Mouse (Mus musculus): ENCODE results near the gene Plppr2. TPM values are rescaled to one million over a fixed set of nuclear protein-coding genes. Genes with fewer than 3 reads are reported as not detected.

Gene Plppr2
- polyA plus RNA-seq, 1 experiment from 2014 or later = 0.70 TPM

GRCm38 (mm10) chr9:21954635-21955034 lies 17.8 kb downstream of the Plppr2 start:
- ATAC-seq = no peak
- TF ChIP-seq CTCF (IDR thresholded peaks at IDR 0.05; ENCODE audit: low read depth) (no peak), EP300 (IDR thresholded peaks at IDR 0.05; ENCODE audit: low read depth) (no peak)
- peak overlapping the region; percentile 67; the same call in 1 of the 2 replicates for H3K4me3 ChIP-seq (ENCODE audit: low read depth, low read length)

GRCm38 (mm10) chr9:21955225-21955569 lies 18.4 kb downstream of the Plppr2 start:
- peaks cover 15% of the 10 kb centered on the region for H3K4me1 ChIP-seq (ENCODE audit: insufficient read depth)
- ATAC-seq = peak; percentile 50
- peak overlapping the region; percentile 28; the same call in 1 of the 2 replicates for H3K9ac ChIP-seq (replicated peaks)

More at GRCm38 (mm10) chr9:21954635-21955034, 17.8 kb downstream of the Plppr2 start:
- peaks cover 10% of the 10 kb centered on the region for H3K4me1 ChIP-seq (ENCODE audit: insufficient read depth)
- no peak for DNase-seq
- H3K9me3 ChIP-seq (ENCODE audit: low read length) = no peaks in the 10 kb centered on the region
- peak overlapping the region; percentile 88 for H3K4me2 ChIP-seq (ENCODE audit: low read depth, low read length)
- H3K27me3 ChIP-seq (ENCODE audit: insufficient read depth, low read length) = 0 out of 2 replicates have a peak, but pooled peaks cover 2% of the 10 kb centered on the region
- 70% methylated on average over 3 of the region's 3 CpGs for WGBS (ENCODE audit: insufficient replicate concordance)
- no peak overlapping the region for H3K27ac ChIP-seq (ENCODE audit: low read depth)
- no peak overlapping the region for H3K9ac ChIP-seq (replicated peaks)
- peaks cover 15% of the 10 kb centered on the region for H3K36me3 ChIP-seq (replicated peaks; ENCODE audit: insufficient read depth, low read length)

GRCm38 (mm10) chr9:21955570-21956281 lies 18.9 kb downstream of the Plppr2 start, which contains the start of gene Swsap1:
Gene Swsap1 (plus strand): TSS chr9:21955755.
- H3K27me3 ChIP-seq (ENCODE audit: insufficient read depth, low read length) = 0 out of 2 replicates have a peak, but pooled peaks cover under 1% of the 10 kb centered on the region
- TF ChIP-seq CTCF (IDR thresholded peaks at IDR 0.05; ENCODE audit: low read depth) (no peak), EP300 (IDR thresholded peaks at IDR 0.05; ENCODE audit: low read depth) (no peak)
- no peaks in the 10 kb centered on the region for H3K9me3 ChIP-seq (ENCODE audit: low read length)
- ATAC-seq (peak; percentile 96), DNase-seq (peak; percentile 96)
- peaks cover 26% of the 10 kb centered on the region for H3K36me3 ChIP-seq (replicated peaks; ENCODE audit: insufficient read depth, low read length)
- H3K4me1 ChIP-seq (ENCODE audit: insufficient read depth) = peaks cover 21% of the 10 kb centered on the region
- peak within 1 kb of the TSS; percentile 88 for H3K4me2 ChIP-seq (ENCODE audit: low read depth, low read length)
- peak within 1 kb of the TSS; percentile 88 for H3K27ac ChIP-seq (ENCODE audit: low read depth)
- WGBS (ENCODE audit: insufficient replicate concordance) = under 1% methylated on average over 53 of the region's 54 CpGs
- peak within 1 kb of the TSS; percentile 67 for H3K4me3 ChIP-seq (ENCODE audit: low read depth, low read length)
- peak within 1 kb of the TSS; percentile 65 for H3K9ac ChIP-seq (replicated peaks)

More at GRCm38 (mm10) chr9:21955225-21955569, 18.4 kb downstream of the Plppr2 start:
- Histone ChIP-seq H3K4me2 (ENCODE audit: low read depth, low read length) (peak overlapping the region; percentile 88), H3K9me3 (ENCODE audit: low read length) (no peaks in the 10 kb centered on the region), H3K27me3 (ENCODE audit: insufficient read depth, low read length) (0 out of 2 replicates have a peak, but pooled peaks cover under 1% of the 10 kb centered on the region), H3K36me3 (replicated peaks; ENCODE audit: insufficient read depth, low read length) (peaks cover 20% of the 10 kb centered on the region), H3K4me3 (ENCODE audit: low read depth, low read length) (peak overlapping the region; percentile 67), H3K27ac (ENCODE audit: low read depth) (peak overlapping the region; percentile 88)
- TF ChIP-seq CTCF (IDR thresholded peaks at IDR 0.05; ENCODE audit: low read depth) = peak; percentile 65
- TF ChIP-seq EP300 (IDR thresholded peaks at IDR 0.05; ENCODE audit: low read depth) = no peak
- no peak for DNase-seq
- 3% methylated on average over 18 of the region's 18 CpGs for WGBS (ENCODE audit: insufficient replicate concordance)

GRCm38 (mm10) chr9:21958372-21958771 lies 21.5 kb downstream of the Plppr2 start:
- Histone ChIP-seq H3K9ac (replicated peaks) (no peak overlapping the region), H3K9me3 (ENCODE audit: low read length) (no peaks in the 10 kb centered on the region), H3K27ac (ENCODE audit: low read depth) (no peak overlapping the region), H3K4me3 (ENCODE audit: low read depth, low read length) (no peak overlapping the region), H3K4me2 (ENCODE audit: low read depth, low read length) (no peak overlapping the region), H3K27me3 (ENCODE audit: insufficient read depth, low read length) (0 out of 2 replicates have a peak, but pooled peaks cover 11% of the 10 kb centered on the region), H3K4me1 (ENCODE audit: insufficient read depth) (peaks cover 35% of the 10 kb centered on the region), H3K36me3 (replicated peaks; ENCODE audit: insufficient read depth, low read length) (peaks cover 32% of the 10 kb centered on the region)
- no peak for DNase-seq
- ATAC-seq = no peak
- 75% methylated on average over 5 of the region's 5 CpGs for WGBS (ENCODE audit: insufficient replicate concordance)
- TF ChIP-seq CTCF (IDR thresholded peaks at IDR 0.05; ENCODE audit: low read depth) = no peak
- TF ChIP-seq EP300 (IDR thresholded peaks at IDR 0.05; ENCODE audit: low read depth) = no peak

DNA sequence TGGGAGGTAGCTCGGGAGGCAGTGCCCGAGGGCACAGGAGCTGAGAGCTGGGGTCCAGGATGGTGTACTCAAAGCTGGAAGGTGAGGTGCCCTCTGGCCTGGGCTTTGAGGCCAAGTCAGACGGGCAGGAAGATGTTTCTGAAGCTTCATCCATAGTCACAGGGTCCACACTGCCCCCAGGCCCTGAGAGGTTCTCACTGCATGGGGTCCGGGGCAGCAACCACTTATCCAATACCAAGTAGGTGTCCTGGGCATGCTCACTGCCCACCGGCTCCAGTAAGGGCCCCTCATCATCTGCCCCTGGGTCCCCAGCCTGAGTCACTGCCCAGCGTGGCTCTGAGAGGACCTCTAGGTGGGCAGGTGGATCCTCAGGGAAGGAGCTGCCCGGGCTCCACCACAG lies 22.4 kb downstream of the Plppr2 start:
- ATAC-seq = no peak
- DNase-seq = no peak
- peaks cover 40% of the 10 kb centered on the region for H3K4me1 ChIP-seq (ENCODE audit: insufficient read depth)
- H3K27me3 ChIP-seq (ENCODE audit: insufficient read depth, low read length) = 0 out of 2 replicates have a peak, but pooled peaks cover 11% of the 10 kb centered on the region
- H3K4me3 ChIP-seq (ENCODE audit: low read depth, low read length) = no peak overlapping the region
- no peak overlapping the region for H3K4me2 ChIP-seq (ENCODE audit: low read depth, low read length)
- no peak for TF ChIP-seq CTCF (IDR thresholded peaks at IDR 0.05; ENCODE audit: low read depth)
- no peak for TF ChIP-seq EP300 (IDR thresholded peaks at IDR 0.05; ENCODE audit: low read depth)
- no peak overlapping the region for H3K9ac ChIP-seq (replicated peaks)
- H3K36me3 ChIP-seq (replicated peaks; ENCODE audit: insufficient read depth, low read length) = peaks cover 32% of the 10 kb centered on the region
- no peaks in the 10 kb centered on the region for H3K9me3 ChIP-seq (ENCODE audit: low read length)
- no peak overlapping the region for H3K27ac ChIP-seq (ENCODE audit: low read depth)
- WGBS (ENCODE audit: insufficient replicate concordance) = 94% methylated on average over 7 of the region's 7 CpGs

DNA sequence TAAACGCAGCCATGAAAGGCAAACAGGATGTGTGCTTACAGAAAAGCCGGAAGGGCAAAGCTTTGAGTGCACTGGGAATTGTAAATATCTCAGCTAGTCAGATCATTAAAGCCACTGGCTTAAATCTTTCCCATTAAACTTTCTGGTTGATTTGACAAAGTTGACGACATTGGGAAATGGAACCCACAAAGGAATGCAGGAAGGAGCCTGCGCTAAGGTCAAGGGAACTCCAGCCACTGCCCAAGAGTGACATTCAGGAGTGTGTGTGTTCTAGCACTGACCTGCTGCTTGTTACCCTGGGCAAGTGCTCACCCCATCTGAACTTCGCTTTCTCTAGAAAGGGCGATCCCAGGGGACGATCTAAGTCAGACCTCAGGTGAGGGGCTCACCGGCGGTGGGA lies 23.3 kb downstream of the Plppr2 start:
- Histone ChIP-seq H3K4me2 (ENCODE audit: low read depth, low read length) (peak overlapping the region; percentile 71), H3K9me3 (ENCODE audit: low read length) (no peaks in the 10 kb centered on the region), H3K9ac (replicated peaks) (no peak overlapping the region), H3K36me3 (replicated peaks; ENCODE audit: insufficient read depth, low read length) (peaks cover 32% of the 10 kb centered on the region), H3K27me3 (ENCODE audit: insufficient read depth, low read length) (0 out of 2 replicates have a peak, but pooled peaks cover 11% of the 10 kb centered on the region), H3K4me3 (ENCODE audit: low read depth, low read length) (peak overlapping the region; percentile 74; the same call in 1 of the 2 replicates), H3K4me1 (ENCODE audit: insufficient read depth) (peaks cover 37% of the 10 kb centered on the region), H3K27ac (ENCODE audit: low read depth) (no peak overlapping the region)
- DNase-seq = no peak
- ATAC-seq = no peak
- TF ChIP-seq EP300 (IDR thresholded peaks at IDR 0.05; ENCODE audit: low read depth) (no peak), CTCF (IDR thresholded peaks at IDR 0.05; ENCODE audit: low read depth) (no peak)
- 66% methylated on average over 9 of the region's 9 CpGs for WGBS (ENCODE audit: insufficient replicate concordance)

Data from liver, postnatal 0 days (tissue).